Mouse (Mus musculus): ENCODE data around the gene Pdc.
"Not testable (repeated sequence)": the region's sequence is repeated elsewhere in the genome, so short reads cannot be mapped to it uniquely, and the experiment has no call there.

Pdc gene

GRCm38 (mm10) chr1:150319205-150319604 lies at the start of gene Pdc:
TSS of gene Pdc (plus strand) at chr1:150319417.
- no peak for DNase-seq (ENCODE audit: low spot score)

DNA sequence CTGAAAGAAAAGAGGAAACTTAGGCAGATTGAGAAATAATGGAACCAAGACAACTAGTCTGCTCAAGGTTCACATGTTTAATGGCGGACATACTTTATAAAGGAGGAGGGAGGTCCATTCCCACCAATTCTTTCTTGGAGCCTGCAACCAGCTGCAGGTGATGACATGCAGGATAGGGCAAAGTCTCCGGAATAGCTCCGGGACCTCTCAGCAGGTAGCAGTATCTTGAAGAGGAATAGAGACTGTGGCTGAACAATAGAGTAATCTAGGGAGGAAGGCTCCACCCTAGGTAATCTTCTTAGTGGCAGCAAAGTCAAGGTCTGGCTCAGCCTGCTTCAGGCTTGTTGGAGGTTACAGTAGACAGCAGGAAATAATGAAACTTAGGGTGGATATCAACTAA lies 25.2 kb upstream of the Pdc start:
- DNase-seq (ENCODE audit: low spot score): not testable (repeated sequence)

GRCm38 (mm10) chr1:150307599-150307998 lies 11.6 kb upstream of the Pdc start:
- no peak for DNase-seq (ENCODE audit: low spot score)

DNA sequence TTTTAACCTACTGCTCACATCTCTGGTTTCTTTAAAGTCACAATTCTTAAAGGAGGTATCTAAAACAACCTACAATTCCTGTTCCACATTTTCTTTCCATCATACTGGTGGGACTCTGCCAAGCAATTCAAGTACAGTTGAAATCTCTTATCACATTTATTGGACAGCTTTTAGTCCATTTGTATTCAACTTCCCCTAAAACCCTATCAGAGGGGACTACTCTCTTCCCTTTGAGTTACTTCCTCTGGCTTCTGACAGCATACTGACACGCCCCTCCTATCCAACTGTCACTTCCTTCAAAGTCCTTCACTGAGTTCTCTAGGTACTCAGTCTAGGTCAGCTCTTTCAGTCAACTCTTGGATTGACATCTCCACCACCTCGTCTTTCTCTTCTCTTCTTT lies 15.9 kb downstream of the Pdc start:
- DNase-seq (ENCODE audit: low spot score): no peak

DNA sequence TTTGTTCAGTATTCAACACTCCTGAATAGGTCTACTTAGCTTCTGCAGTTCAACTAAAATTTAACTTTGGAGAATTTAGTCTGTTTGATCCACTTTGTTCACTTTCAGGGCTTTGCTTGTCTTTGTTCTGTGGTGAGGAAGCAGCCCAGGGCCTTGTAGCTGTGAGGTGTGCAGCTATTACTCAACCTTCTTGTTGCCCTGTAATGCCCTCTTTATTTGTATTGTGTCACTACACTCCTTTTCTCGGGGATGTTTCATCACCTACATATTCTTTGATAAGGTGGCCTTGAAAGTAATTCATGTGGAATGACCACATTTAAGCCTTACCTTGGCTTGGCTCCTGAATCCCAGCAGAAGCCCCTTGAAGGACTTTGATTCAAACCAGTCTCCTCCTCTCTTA lies 41.6 kb downstream of the Pdc start:
- DNase-seq (ENCODE audit: low spot score): no peak

- no peak for DNase-seq (ENCODE audit: low spot score)
Measured at GRCm38 (mm10) chr1:150372895-150373294, 53.7 kb downstream of the Pdc start.

DNA sequence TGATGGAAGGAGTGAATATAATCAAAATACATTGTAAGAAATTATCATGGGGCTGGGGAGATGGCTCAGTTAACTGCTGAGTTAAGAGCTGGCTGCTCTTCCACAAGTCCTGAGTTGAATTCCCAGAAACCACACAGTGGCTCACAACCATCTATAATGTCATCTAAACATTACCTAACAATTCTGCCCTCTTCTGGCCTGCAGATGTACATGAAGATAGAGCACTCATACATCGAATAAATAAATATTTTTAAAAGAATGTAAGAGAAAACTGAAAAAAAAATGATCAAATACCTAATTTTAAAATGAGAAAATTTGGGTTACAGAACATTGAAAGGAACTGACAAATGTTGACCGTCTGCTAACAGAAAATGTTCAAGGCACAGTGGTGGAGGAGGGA lies 55.0 kb downstream of the Pdc start:
- no peak for DNase-seq (ENCODE audit: low spot score)

All from testis, postnatal 10 days (tissue).